Mouse (Mus musculus): ENCODE measurements around the gene Ahdc1.
"Not testable (repeated sequence)": the region's sequence is repeated elsewhere in the genome, so short reads cannot be mapped to it uniquely, and the experiment has no call there.

The Ahdc1 gene

GRCm38 (mm10) chr4:132993553-132993952 lies 17.5 kb upstream of the Ahdc1 start:
- no peak for DNase-seq (ENCODE audit: low read depth, low spot score)

- DNase-seq (ENCODE audit: low read depth, low spot score): no peak
These were observed 13.4 kb upstream of the Ahdc1 start for GRCm38 (mm10) chr4:132997469-132998237.

- no peak for DNase-seq (ENCODE audit: low read depth, low spot score)
These were observed 8.2 kb upstream of the Ahdc1 start for GRCm38 (mm10) chr4:133002896-133003295.

- DNase-seq (ENCODE audit: low read depth, low spot score): no peak
These were observed 7.6 kb upstream of the Ahdc1 start for GRCm38 (mm10) chr4:133003316-133004018.

- DNase-seq (ENCODE audit: low read depth, low spot score): no peak
These were observed 5.8 kb upstream of the Ahdc1 start for GRCm38 (mm10) chr4:133005233-133005632.

- DNase-seq (ENCODE audit: low read depth, low spot score): not testable (repeated sequence)
These were observed 5.1 kb upstream of the Ahdc1 start for GRCm38 (mm10) chr4:133005885-133006451.

GRCm38 (mm10) chr4:133007513-133008380 lies 3.3 kb upstream of the Ahdc1 start:
- DNase-seq (ENCODE audit: low read depth, low spot score): no peak

- DNase-seq (ENCODE audit: low read depth, low spot score): no peak
These were observed 1.9 kb upstream of the Ahdc1 start for GRCm38 (mm10) chr4:133009131-133009530.

- DNase-seq (ENCODE audit: low read depth, low spot score): no peak
These were observed 1.4 kb upstream of the Ahdc1 start for GRCm38 (mm10) chr4:133009676-133010075.

GRCm38 (mm10) chr4:133010611-133011010 lies 449 bp upstream of the Ahdc1 start:
- DNase-seq (ENCODE audit: low read depth, low spot score): no peak

GRCm38 (mm10) chr4:133011821-133012775 lies 1.0 kb downstream of the Ahdc1 start:
- DNase-seq (ENCODE audit: low read depth, low spot score): no peak

- no peak for DNase-seq (ENCODE audit: low read depth, low spot score)
These were observed 1.8 kb downstream of the Ahdc1 start for GRCm38 (mm10) chr4:133012776-133013265.

GRCm38 (mm10) chr4:133013266-133013891 lies 2.3 kb downstream of the Ahdc1 start:
- DNase-seq (ENCODE audit: low read depth, low spot score): no peak

- no peak for DNase-seq (ENCODE audit: low read depth, low spot score)
These were observed 3.0 kb downstream of the Ahdc1 start for GRCm38 (mm10) chr4:133014088-133014487.

- DNase-seq (ENCODE audit: low read depth, low spot score): no peak
These were observed 4.0 kb downstream of the Ahdc1 start for GRCm38 (mm10) chr4:133014896-133015709.

GRCm38 (mm10) chr4:133015710-133016651 lies 4.9 kb downstream of the Ahdc1 start:
- no peak for DNase-seq (ENCODE audit: low read depth, low spot score)

- DNase-seq (ENCODE audit: low read depth, low spot score): no peak
These were observed 5.8 kb downstream of the Ahdc1 start for GRCm38 (mm10) chr4:133016677-133017415.

Measured in retina, postnatal 7 days (tissue).